Mouse (Mus musculus) ES-E14 (cell line): ENCODE measurements at regions not wholly inside any gene's neighbourhood (a gene's known extent, or its start where the extent isn't known, plus 50 kb on each side); places are given as distances from the start of the nearest gene placed in this dataset.

Source experiments
- CHD2 ChIP-seq: IDR thresholded peaks from 2 replicates; pipeline ENCODE4 v1.6.1; 2014; ENCODE audit warnings: mild to moderate bottlenecking, low read depth, low read length, inconsistent platforms
- MAFK ChIP-seq: IDR thresholded peaks from 2 replicates; pipeline ENCODE4 v1.6.1; 2014; ENCODE audit warnings: mild to moderate bottlenecking, low read depth, low read length, inconsistent platforms; ENCODE audit not compliant: insufficient read depth
- ZNF384 ChIP-seq: IDR thresholded peaks from 2 replicates; pipeline ENCODE4 v1.6.1; 2012; ENCODE audit warnings: low read depth, low read length, inconsistent platforms

DNA sequence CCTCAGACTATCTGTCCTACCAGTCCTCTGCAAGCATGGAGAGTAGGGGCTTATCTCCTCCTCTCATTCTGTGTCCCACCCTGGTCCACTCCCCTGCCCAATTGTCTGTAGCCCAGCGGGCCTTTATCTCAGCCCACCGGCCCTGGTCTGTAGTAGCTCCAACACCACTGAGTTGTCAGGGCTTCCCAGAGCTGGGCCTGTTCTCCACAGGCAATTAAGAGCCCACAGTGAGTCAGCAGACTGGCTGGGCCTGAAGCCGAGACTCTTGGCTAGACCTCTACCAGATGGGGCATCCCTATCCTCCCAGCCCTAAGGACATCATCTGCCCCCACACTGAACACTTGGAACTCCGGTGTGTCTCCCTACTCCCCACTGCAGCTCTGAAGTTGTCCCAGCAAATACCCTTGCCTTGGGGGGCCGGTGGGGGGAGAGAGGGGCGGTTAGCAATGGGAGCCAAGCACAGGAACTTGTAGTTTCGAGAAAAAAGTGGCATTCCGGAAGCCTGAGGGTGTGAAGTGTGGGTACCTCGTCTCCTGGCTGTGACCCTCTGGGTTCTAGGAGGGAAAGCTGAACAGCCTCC lies 64.7 kb upstream of the Dlg1 start:
- no peak for TF ChIP-seq ZNF384
- no peak for TF ChIP-seq CHD2
- no peak for TF ChIP-seq MAFK
